Mouse (Mus musculus): ENCODE measurements around the gene Ech1.

The Ech1 gene

GRCm38 (mm10) chr7:28824941-28825685, at the start of gene Ech1:
Ech1 (plus strand) TSS chr7:28825217.
- DNase-seq = peak; percentile 95

GRCm38 (mm10) chr7:28778825-28779224, 46.2 kb upstream of the Ech1 start:
- DNase-seq = no peak

- DNase-seq = peak; percentile 92
Measured at GRCm38 (mm10) chr7:28780067-28780658, 44.9 kb upstream of the Ech1 start.

- DNase-seq = no peak
Measured at GRCm38 (mm10) chr7:28780857-28781256, 44.2 kb upstream of the Ech1 start.

GRCm38 (mm10) chr7:28781261-28781663, 43.8 kb upstream of the Ech1 start:
- DNase-seq = no peak

- DNase-seq = no peak
Measured at GRCm38 (mm10) chr7:28785161-28785560, 39.9 kb upstream of the Ech1 start.

- DNase-seq = no peak
Measured at GRCm38 (mm10) chr7:28787884-28788283, 37.1 kb upstream of the Ech1 start.

- no peak for DNase-seq
Measured at GRCm38 (mm10) chr7:28788307-28789195, 36.5 kb upstream of the Ech1 start, which contains the start of gene Rinl. Rinl (plus strand) TSS chr7:28788969.

GRCm38 (mm10) chr7:28789235-28789634, 35.8 kb upstream of the Ech1 start:
- DNase-seq = no peak

- DNase-seq = peak; percentile 63
Measured at GRCm38 (mm10) chr7:28790066-28790806, 34.8 kb upstream of the Ech1 start.

- no peak for DNase-seq
Measured at GRCm38 (mm10) chr7:28791706-28792105, 33.3 kb upstream of the Ech1 start.

- no peak for DNase-seq
Measured at GRCm38 (mm10) chr7:28792391-28793185, 32.4 kb upstream of the Ech1 start.

GRCm38 (mm10) chr7:28793834-28794233, 31.2 kb upstream of the Ech1 start:
- DNase-seq = no peak

GRCm38 (mm10) chr7:28794496-28794895, 30.5 kb upstream of the Ech1 start:
- no peak for DNase-seq

- no peak for DNase-seq
Measured at GRCm38 (mm10) chr7:28795832-28796231, 29.2 kb upstream of the Ech1 start.

GRCm38 (mm10) chr7:28796562-28796975, 28.4 kb upstream of the Ech1 start:
- peak; percentile 80 for DNase-seq

- no peak for DNase-seq
Measured at GRCm38 (mm10) chr7:28799994-28800393, 25.0 kb upstream of the Ech1 start.

GRCm38 (mm10) chr7:28801451-28801850, 23.6 kb upstream of the Ech1 start:
- DNase-seq = no peak

GRCm38 (mm10) chr7:28801901-28802670, 22.9 kb upstream of the Ech1 start:
- DNase-seq = peak; percentile 67

- DNase-seq = peak; percentile 79
Measured at GRCm38 (mm10) chr7:28802846-28803588, 22.0 kb upstream of the Ech1 start.

Data from embryo, embryonic 11 days (tissue).